Mouse (Mus musculus) adrenal gland, adult 2 months (tissue): ENCODE data around the gene Igfals. TPM values are rescaled to one million over a fixed set of nuclear protein-coding genes. Genes with fewer than 3 reads are reported as not detected.

Experiments used
- polyA plus RNA-seq: library from polyadenylated mRNA; depleted of rRNA; stranded (reverse); fragments of >200 nt; gene quantifications from 2 replicates; pipeline ENCODE4 v1.2.3, GENCODE M21; 2012; rRNA removed
- total RNA-seq, 2 experiments: library from RNA; stranded (reverse); gene quantifications; 2 replicates each; pipeline ENCODE4 v1.2.3; 2021

Igfals gene
- total and polyA plus RNA-seq, 3 experiments = 5.5 to 11.2 (median 6.7) TPM

Other genes with a start within 250 kb of the Igfals start
- 100 to 1,000 TPM in 1 of 2 experiments, 10 to 100 TPM in 1; 83.5 to 110 TPM for gene Tsc2, start 233.4 kb upstream of the Igfals start, total RNA-seq
- 160 and 180 TPM in 2 replicates for gene Tsc2, start 233.4 kb upstream of the Igfals start, polyA plus RNA-seq
- 10 to 100 TPM in 1 of 2 experiments, 1 to 10 TPM in 1; 4.8 to 10.1 TPM for gene Nthl1, start 233.3 kb upstream of the Igfals start, total RNA-seq
- 9.4 and 13.8 TPM in 2 replicates for gene Nthl1, start 233.3 kb upstream of the Igfals start, polyA plus RNA-seq
- gene Slc9a3r2, start 215.7 kb upstream of the Igfals start, total RNA-seq = 10 to 100 TPM; 51.8 to 76.0 TPM
- gene Slc9a3r2, start 215.7 kb upstream of the Igfals start, polyA plus RNA-seq = 120 and 150 TPM in 2 replicates
- not detected for gene Npw, start 207.5 kb upstream of the Igfals start, total RNA-seq
- gene Npw, start 207.5 kb upstream of the Igfals start, polyA plus RNA-seq = 0.60 and 2.4 TPM in 2 replicates
- gene Zfp598, start 196.3 kb upstream of the Igfals start, total RNA-seq = 10 to 100 TPM; 40.8 to 51.3 TPM
- 86.0 and 99.0 TPM in 2 replicates for gene Zfp598, start 196.3 kb upstream of the Igfals start, polyA plus RNA-seq
- gene Syngr3, start 176.0 kb upstream of the Igfals start, total RNA-seq = 1 to 10 TPM; 2.0 to 2.4 TPM
- gene Syngr3, start 176.0 kb upstream of the Igfals start, polyA plus RNA-seq = 2.1 and 5.3 TPM in 2 replicates
- gene Gfer, start 169.8 kb upstream of the Igfals start, total RNA-seq = 10 to 100 TPM; 37.7 to 41.6 TPM
- gene Gfer, start 169.8 kb upstream of the Igfals start, polyA plus RNA-seq = 40.7 and 43.1 TPM in 2 replicates
- gene Noxo1, start 169.8 kb upstream of the Igfals start, total RNA-seq = 1 to 10 TPM; 2.8 to 6.4 TPM
- 4.9 and 9.4 TPM in 2 replicates for gene Noxo1, start 169.8 kb upstream of the Igfals start, polyA plus RNA-seq
- gene Tbl3, start 158.3 kb upstream of the Igfals start, total RNA-seq = 10 to 100 TPM; 27.9 to 41.1 TPM
- gene Tbl3, start 158.3 kb upstream of the Igfals start, polyA plus RNA-seq = 49.0 and 63.2 TPM in 2 replicates
- not detected for gene Rnf151, start 147.9 kb upstream of the Igfals start, total RNA-seq
- gene Rnf151, start 147.9 kb upstream of the Igfals start, polyA plus RNA-seq = 0.25 and 0.61 TPM in 2 replicates
- 100 to 1,000 TPM; 718 to 903 TPM for gene Rps2, start 147.9 kb upstream of the Igfals start, total RNA-seq
- gene Rps2, start 147.9 kb upstream of the Igfals start, polyA plus RNA-seq = 2,302 and 2,907 TPM in 2 replicates
- 100 to 1,000 TPM; 242 to 306 TPM for gene Ndufb10, start 141.5 kb upstream of the Igfals start, total RNA-seq
- 277 and 298 TPM in 2 replicates for gene Ndufb10, start 141.5 kb upstream of the Igfals start, polyA plus RNA-seq
- gene Rpl3l, start 138.2 kb upstream of the Igfals start, total RNA-seq = under 1 TPM in 1 of 2 experiments, not detected in 1; 0.28 TPM
- gene Rpl3l, start 138.2 kb upstream of the Igfals start, polyA plus RNA-seq = 0.17 TPM in 1 of 2 replicates, not detected in the other
- 100 to 1,000 TPM in 1 of 2 experiments, 10 to 100 TPM in 1; 95.7 to 101 TPM for gene Msrb1, start 129.4 kb upstream of the Igfals start, total RNA-seq
- 108 and 118 TPM in 2 replicates for gene Msrb1, start 129.4 kb upstream of the Igfals start, polyA plus RNA-seq
- gene Hs3st6, start 113.0 kb upstream of the Igfals start, total RNA-seq = 1 to 10 TPM; 1.8 to 1.9 TPM
- gene Hs3st6, start 113.0 kb upstream of the Igfals start, polyA plus RNA-seq = 7.5 TPM in 2 replicates
- 1 to 10 TPM in 1 of 2 experiments, under 1 TPM in 1; 0.86 to 1.5 TPM for gene Meiob, start 61.7 kb upstream of the Igfals start, total RNA-seq
- gene Meiob, start 61.7 kb upstream of the Igfals start, polyA plus RNA-seq = not detected in 2 replicates
- gene Hagh, start 25.9 kb upstream of the Igfals start, total RNA-seq = 100 to 1,000 TPM; 102 to 123 TPM
- gene Hagh, start 25.9 kb upstream of the Igfals start, polyA plus RNA-seq = 115 and 137 TPM in 2 replicates
- 10 to 100 TPM; 25.4 to 43.4 TPM for gene Fahd1, start 15.6 kb upstream of the Igfals start, total RNA-seq
- gene Fahd1, start 15.6 kb upstream of the Igfals start, polyA plus RNA-seq = 11.7 and 16.6 TPM in 2 replicates
- gene Nubp2, start 20.4 kb downstream of the Igfals start, total RNA-seq = 10 to 100 TPM; 53.1 to 56.6 TPM
- 38.5 and 55.9 TPM in 2 replicates for gene Nubp2, start 20.4 kb downstream of the Igfals start, polyA plus RNA-seq
- 10 to 100 TPM; 30.8 to 33.1 TPM for gene Spsb3, start 20.6 kb downstream of the Igfals start, total RNA-seq
- gene Spsb3, start 20.6 kb downstream of the Igfals start, polyA plus RNA-seq = 144 and 179 TPM in 2 replicates
- gene Eme2, start 29.1 kb downstream of the Igfals start, total RNA-seq = 10 to 100 TPM; 39.9 to 48.0 TPM
- gene Eme2, start 29.1 kb downstream of the Igfals start, polyA plus RNA-seq = 58.3 and 58.4 TPM in 2 replicates
- gene Mrps34, start 29.1 kb downstream of the Igfals start, total RNA-seq = 100 to 1,000 TPM; 130 to 150 TPM
- gene Mrps34, start 29.1 kb downstream of the Igfals start, polyA plus RNA-seq = 547 and 570 TPM in 2 replicates
- 10 to 100 TPM; 70.1 to 73.7 TPM for gene Nme3, start 30.5 kb downstream of the Igfals start, total RNA-seq
- gene Nme3, start 30.5 kb downstream of the Igfals start, polyA plus RNA-seq = 116 and 124 TPM in 2 replicates
- gene Mapk8ip3, start 71.0 kb downstream of the Igfals start, total RNA-seq = 100 to 1,000 TPM in 1 of 2 experiments, 10 to 100 TPM in 1; 86.6 to 129 TPM
- 205 and 241 TPM in 2 replicates for gene Mapk8ip3, start 71.0 kb downstream of the Igfals start, polyA plus RNA-seq
- gene Jpt2, start 94.7 kb downstream of the Igfals start, total RNA-seq = 10 to 100 TPM; 26.7 to 39.1 TPM
- 2.3 and 4.6 TPM in 2 replicates for gene Jpt2, start 94.7 kb downstream of the Igfals start, polyA plus RNA-seq
- gene Cramp1l, start 149.8 kb downstream of the Igfals start, total RNA-seq = 10 to 100 TPM; 17.8 to 18.2 TPM
- gene Cramp1l, start 149.8 kb downstream of the Igfals start, polyA plus RNA-seq = 15.4 and 16.7 TPM in 2 replicates
- 10 to 100 TPM; 27.8 to 28.0 TPM for gene Ift140, start 150.1 kb downstream of the Igfals start, total RNA-seq
- 20.9 and 21.8 TPM in 2 replicates for gene Ift140, start 150.1 kb downstream of the Igfals start, polyA plus RNA-seq
- gene Tmem204, start 217.6 kb downstream of the Igfals start, total RNA-seq = 10 to 100 TPM; 32.2 to 44.8 TPM
- 59.2 and 64.1 TPM in 2 replicates for gene Tmem204, start 217.6 kb downstream of the Igfals start, polyA plus RNA-seq
- 10 to 100 TPM; 16.4 to 24.5 TPM for gene Telo2, start 250.0 kb downstream of the Igfals start, total RNA-seq
- gene Telo2, start 250.0 kb downstream of the Igfals start, polyA plus RNA-seq = 15.5 and 15.7 TPM in 2 replicates